Mouse (Mus musculus): ENCODE results near the gene A1bg. TPM values are rescaled to one million over a fixed set of nuclear protein-coding genes. Genes with fewer than 3 reads are reported as not detected.

The A1bg gene
- polyA plus RNA-seq (2012; rRNA removed) = not detected in 2 replicates

DNA sequence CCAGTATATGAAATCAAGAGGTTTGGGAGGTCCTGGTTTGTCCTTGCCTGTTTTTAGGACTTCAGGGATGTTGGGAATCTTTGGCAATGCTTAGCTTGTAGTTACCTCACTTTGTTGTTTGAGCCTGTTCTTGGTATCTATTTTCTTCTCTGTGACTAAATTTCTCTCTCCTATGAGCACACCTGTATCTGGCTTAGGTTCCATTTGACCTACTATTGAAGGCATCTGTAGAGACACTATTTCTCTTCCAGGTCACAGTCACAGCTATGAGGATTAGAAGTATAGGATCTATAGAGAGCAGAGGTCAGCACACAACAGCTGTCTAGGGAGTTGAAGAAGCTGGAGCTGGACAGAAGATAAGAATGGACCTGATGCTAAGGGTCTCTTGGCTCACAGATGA, at the start of gene A1bg:
A1bg (minus strand) TSS at position 101 of the 400 bp plus-strand sequence.
- no peak within 1 kb of the TSS for H3K4me3 ChIP-seq (ENCODE audit: insufficient read depth, low read length)
- TF ChIP-seq CTCF (IDR thresholded peaks at IDR 0.05; ENCODE audit: extremely low read depth, insufficient read depth, low read length) = no peak
- TF ChIP-seq POLR2A (IDR thresholded peaks at IDR 0.05; ENCODE audit: extremely low read depth, insufficient read depth, low read length) = no peak

DNA sequence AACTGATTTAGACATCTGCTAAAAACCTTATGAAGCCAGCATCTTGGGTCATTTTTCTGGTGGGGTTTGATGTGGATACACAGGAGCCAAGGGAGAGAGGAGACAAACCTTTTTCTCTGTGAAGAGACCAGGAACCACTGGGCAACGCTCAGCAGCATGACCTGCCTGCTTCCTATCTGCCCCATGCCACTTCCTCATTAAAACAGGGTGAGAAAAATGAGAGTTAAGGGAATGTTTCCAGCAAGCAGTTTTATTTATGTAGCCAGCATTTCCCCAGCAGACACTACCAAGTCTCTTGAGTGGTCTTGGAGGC, 45.7 kb upstream of the A1bg start:
- H3K4me1 ChIP-seq (ENCODE audit: control insufficient read depth, insufficient read depth, low read length) = no peaks in the 10 kb centered on the region
- no peak overlapping the region for H3K27ac ChIP-seq (ENCODE audit: insufficient read depth, low read length)
- TF ChIP-seq CTCF (IDR thresholded peaks at IDR 0.05; ENCODE audit: extremely low read depth, insufficient read depth, low read length) (no peak), POLR2A (IDR thresholded peaks at IDR 0.05; ENCODE audit: extremely low read depth, insufficient read depth, low read length) (no peak)
- no peak overlapping the region for H3K4me3 ChIP-seq (ENCODE audit: insufficient read depth, low read length)

More for the DNA sequence above, at the start of gene A1bg:
- H3K27ac ChIP-seq (ENCODE audit: insufficient read depth, low read length) = no peak within 1 kb of the TSS
- no peaks in the 10 kb centered on the region for H3K4me1 ChIP-seq (ENCODE audit: control insufficient read depth, insufficient read depth, low read length)

DNA sequence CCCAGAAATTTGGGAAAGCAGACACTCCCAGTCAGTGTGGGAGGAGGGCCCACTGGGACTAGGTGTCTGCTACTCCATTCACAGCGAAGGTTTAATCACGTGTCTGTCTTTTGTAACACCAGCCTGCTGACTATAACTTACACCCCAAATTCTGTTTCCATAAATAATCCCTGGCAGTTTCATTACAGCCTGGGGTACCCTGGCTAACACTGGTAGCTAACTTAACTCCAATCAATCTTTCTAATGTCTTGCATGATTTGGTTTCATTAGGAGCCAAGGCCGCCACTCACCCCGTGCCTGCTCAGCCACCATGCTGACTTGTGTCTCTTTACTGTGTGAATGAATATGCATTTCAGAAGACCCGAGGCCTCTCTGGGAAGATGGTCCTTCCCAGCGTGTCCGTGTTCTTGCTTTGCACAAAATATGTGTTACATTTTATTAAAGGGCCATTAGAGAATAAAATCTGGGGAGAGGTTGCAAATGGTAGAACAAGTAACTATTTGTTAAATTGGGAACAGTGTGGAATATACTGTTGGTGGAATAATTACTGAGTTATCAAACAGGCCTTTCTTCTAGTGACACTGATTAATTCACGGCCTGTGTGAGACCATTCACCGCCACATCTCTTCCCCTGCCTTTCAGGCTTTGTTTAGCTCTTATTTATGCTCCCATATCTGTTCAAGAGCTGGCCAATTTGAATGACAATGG, 45.2 kb upstream of the A1bg start:
- H3K4me1 ChIP-seq (ENCODE audit: control insufficient read depth, insufficient read depth, low read length) = no peaks in the 10 kb centered on the region
- H3K27ac ChIP-seq (ENCODE audit: insufficient read depth, low read length) = no peak overlapping the region
- no peak overlapping the region for H3K4me3 ChIP-seq (ENCODE audit: insufficient read depth, low read length)
- no peak for TF ChIP-seq CTCF (IDR thresholded peaks at IDR 0.05; ENCODE audit: extremely low read depth, insufficient read depth, low read length)
- TF ChIP-seq POLR2A (IDR thresholded peaks at IDR 0.05; ENCODE audit: extremely low read depth, insufficient read depth, low read length) = no peak

DNA sequence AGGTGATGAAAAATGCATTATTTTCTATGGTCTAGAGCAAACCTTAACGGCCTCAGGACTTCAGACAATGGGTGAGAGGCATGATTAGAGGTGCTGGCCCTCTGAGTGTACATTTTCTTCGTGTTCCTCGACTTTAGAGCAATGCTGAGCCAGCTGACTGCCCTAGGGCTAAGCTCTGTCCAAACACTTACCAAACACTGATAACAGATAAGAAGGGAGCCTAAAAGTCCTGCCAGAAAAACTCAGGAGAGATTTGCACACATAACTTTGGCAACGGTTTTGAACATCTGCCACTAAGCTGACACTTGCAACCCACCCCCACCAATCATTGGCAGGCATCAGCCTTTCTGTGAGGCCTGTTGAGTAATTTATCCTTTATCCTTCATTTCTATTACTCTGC, 2.9 kb upstream of the A1bg start:
- Histone ChIP-seq H3K27ac (ENCODE audit: insufficient read depth, low read length) (no peak overlapping the region), H3K4me3 (ENCODE audit: insufficient read depth, low read length) (no peak overlapping the region), H3K4me1 (ENCODE audit: control insufficient read depth, insufficient read depth, low read length) (no peaks in the 10 kb centered on the region)
- TF ChIP-seq POLR2A (IDR thresholded peaks at IDR 0.05; ENCODE audit: extremely low read depth, insufficient read depth, low read length) (no peak), CTCF (IDR thresholded peaks at IDR 0.05; ENCODE audit: extremely low read depth, insufficient read depth, low read length) (no peak)

DNA sequence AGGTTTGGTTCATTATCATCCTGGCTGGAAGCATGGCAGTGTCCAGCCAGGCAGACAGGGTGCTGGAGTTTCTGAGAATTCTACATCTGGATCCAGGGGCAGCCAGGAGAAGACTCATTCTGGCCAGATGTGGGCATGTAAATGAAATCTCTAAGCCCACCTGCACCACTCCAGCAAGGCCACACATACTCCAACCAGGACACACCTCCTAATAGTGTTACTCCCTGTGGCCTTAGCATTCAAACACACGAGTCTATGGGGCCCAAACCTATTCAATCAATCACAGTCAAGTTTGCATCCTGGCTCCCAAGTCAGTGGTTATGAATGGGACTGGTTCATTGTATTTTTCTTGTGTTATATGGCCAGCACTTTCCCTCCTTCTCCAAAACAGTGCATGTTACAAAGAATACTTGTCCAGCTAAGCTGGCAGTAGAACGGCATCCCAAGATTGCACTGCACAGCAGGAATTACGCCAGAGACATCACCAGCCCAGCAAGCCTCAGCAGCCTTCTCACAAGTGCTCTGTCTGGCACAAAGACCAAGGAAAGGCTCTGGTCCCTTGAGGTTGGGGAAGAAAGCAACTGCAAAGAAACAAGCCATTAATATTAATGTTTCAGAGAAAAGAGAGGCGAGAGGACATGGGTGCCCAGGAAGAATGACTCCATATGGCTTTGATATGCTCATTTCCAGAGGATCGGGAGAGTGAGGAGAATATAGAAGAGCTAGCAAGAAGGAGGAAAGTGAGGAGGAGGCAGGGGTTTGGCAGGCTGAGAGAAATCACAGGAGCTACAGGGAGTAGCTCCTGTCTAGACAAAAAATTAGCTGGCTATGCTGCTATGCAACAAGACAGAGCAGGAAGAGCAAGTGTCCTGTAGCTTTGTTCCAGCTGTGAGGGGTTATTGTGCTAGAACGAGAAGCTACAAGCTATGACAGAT, 18.8 kb downstream of the A1bg start:
- H3K4me3 ChIP-seq (ENCODE audit: insufficient read depth, low read length) = no peak overlapping the region
- no peak overlapping the region for H3K27ac ChIP-seq (ENCODE audit: insufficient read depth, low read length)
- H3K4me1 ChIP-seq (ENCODE audit: control insufficient read depth, insufficient read depth, low read length) = no peaks in the 10 kb centered on the region
- no peak for TF ChIP-seq POLR2A (IDR thresholded peaks at IDR 0.05; ENCODE audit: extremely low read depth, insufficient read depth, low read length)
- TF ChIP-seq CTCF (IDR thresholded peaks at IDR 0.05; ENCODE audit: extremely low read depth, insufficient read depth, low read length) = no peak

DNA sequence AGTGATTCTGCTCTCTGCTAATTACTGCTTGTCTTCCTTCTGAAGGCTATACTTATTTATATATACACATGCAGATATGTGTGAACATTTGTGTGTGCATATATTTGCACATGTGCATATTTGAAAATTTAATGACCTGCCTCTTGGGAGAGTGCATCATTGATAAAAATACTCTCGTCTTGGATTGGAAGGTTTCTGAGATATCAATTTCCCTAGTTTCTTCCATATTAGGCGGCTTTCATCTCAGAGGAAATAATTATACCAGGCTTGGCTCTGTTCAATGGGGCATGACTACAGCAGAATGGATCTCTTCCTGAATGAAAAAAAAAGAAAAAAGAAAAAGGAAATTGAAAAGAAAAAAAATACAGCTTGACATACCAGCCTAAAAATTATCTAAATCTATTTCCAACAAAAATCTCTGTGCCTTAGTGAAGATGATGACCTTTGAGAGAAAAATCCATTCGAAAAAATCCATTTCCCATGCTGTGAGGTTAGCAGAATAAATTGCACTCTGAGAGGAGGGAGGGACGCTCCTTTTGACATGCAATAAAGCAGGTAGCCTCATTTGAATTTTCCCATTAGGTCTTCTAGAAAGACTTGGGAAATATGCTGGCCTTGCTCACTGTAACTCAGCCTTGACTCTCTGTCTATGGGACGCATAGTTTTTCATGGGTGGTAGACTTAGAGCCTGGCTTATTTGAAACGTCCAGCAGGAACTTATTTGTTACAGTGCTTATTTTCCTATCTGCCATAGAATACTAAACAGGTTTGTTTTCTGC, 24.4 kb downstream of the A1bg start:
- Histone ChIP-seq H3K4me3 (ENCODE audit: insufficient read depth, low read length) (no peak overlapping the region), H3K4me1 (ENCODE audit: control insufficient read depth, insufficient read depth, low read length) (no peaks in the 10 kb centered on the region), H3K27ac (ENCODE audit: insufficient read depth, low read length) (no peak overlapping the region)
- TF ChIP-seq CTCF (IDR thresholded peaks at IDR 0.05; ENCODE audit: extremely low read depth, insufficient read depth, low read length) = no peak

DNA sequence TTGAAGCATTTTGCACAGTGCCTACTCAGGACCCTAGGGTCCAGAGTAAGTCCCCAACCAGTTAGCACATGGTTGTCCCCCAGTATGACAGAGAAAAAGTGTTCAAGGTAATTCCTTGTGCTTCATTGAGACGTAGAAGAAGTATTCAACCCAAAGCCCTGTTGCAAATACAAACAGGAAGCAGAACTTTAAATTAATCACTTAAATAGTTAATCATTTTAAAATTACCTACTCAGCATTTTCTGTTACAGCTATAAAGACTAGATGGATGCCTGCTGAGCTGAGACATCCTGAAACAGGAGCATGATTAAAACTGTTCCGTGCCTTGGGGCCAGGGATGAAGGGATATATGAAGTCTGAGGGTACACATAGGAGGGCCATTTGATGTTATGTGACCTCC, 26.8 kb downstream of the A1bg start:
- Histone ChIP-seq H3K27ac (ENCODE audit: insufficient read depth, low read length) (no peak overlapping the region), H3K4me3 (ENCODE audit: insufficient read depth, low read length) (no peak overlapping the region), H3K4me1 (ENCODE audit: control insufficient read depth, insufficient read depth, low read length) (no peaks in the 10 kb centered on the region)
- TF ChIP-seq CTCF (IDR thresholded peaks at IDR 0.05; ENCODE audit: extremely low read depth, insufficient read depth, low read length) = no peak
- TF ChIP-seq POLR2A (IDR thresholded peaks at IDR 0.05; ENCODE audit: extremely low read depth, insufficient read depth, low read length) = no peak

DNA sequence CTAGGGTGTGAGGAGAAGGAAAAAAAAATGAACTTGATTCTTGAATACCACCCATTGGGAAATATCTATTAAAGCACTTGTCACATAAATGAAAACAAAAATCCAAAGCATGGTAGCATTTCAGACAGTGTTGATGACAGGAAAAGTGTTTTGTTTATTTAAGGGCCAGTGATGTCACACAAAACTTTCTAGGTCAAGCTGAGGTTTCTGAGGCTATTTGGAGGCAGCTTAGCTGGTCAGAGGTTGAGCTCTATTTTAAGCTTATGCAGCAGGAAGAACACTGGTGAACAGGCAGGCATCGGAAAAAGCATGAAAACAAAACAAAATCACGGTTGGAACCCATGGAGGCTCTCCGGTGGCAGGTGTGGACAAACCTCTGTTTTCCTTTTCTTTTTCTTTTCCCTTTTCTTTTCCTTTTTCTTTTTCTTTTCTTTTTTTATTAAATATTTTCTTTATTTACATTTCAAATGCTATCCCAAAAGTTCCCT, 29.8 kb downstream of the A1bg start:
- TF ChIP-seq POLR2A (IDR thresholded peaks at IDR 0.05; ENCODE audit: extremely low read depth, insufficient read depth, low read length) (no peak), CTCF (IDR thresholded peaks at IDR 0.05; ENCODE audit: extremely low read depth, insufficient read depth, low read length) (no peak)
- Histone ChIP-seq H3K4me3 (ENCODE audit: insufficient read depth, low read length) (no peak overlapping the region), H3K4me1 (ENCODE audit: control insufficient read depth, insufficient read depth, low read length) (no peaks in the 10 kb centered on the region), H3K27ac (ENCODE audit: insufficient read depth, low read length) (no peak overlapping the region)

DNA sequence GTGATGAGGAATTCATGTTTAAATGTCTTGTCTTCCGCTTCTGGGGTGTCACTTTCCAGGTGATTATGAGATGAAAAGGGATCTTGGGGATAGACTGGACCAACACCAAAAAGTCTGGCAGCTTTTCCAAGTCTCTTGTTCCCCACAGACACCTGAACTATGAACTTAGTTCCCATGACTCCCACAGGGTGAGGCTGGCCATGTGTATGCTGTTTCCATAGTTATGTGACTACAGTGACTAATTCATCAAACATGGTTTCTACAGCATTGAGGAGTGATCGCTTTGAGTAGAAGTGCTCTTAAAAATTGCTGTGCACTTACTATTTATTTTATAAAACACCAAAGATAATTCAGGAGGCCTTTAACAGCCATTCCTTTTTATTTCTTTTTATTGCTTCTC, 34.1 kb downstream of the A1bg start:
- no peak overlapping the region for H3K4me3 ChIP-seq (ENCODE audit: insufficient read depth, low read length)
- TF ChIP-seq POLR2A (IDR thresholded peaks at IDR 0.05; ENCODE audit: extremely low read depth, insufficient read depth, low read length) = no peak
- TF ChIP-seq CTCF (IDR thresholded peaks at IDR 0.05; ENCODE audit: extremely low read depth, insufficient read depth, low read length) = no peak
- H3K4me1 ChIP-seq (ENCODE audit: control insufficient read depth, insufficient read depth, low read length) = no peaks in the 10 kb centered on the region
- H3K27ac ChIP-seq (ENCODE audit: insufficient read depth, low read length) = no peak overlapping the region

All from cortical plate, adult 2 months (tissue).